Mouse (Mus musculus) embryonic fibroblast, embryonic 13.5 days (primary cell): ENCODE measurements around the gene Mesp1.
"Not testable (repeated sequence)": the region's sequence is repeated elsewhere in the genome, so short reads cannot be mapped to it uniquely, and the experiment has no call there.

ENCODE experiments used
- CTCF ChIP-seq: IDR thresholded peaks from 2 replicates; pipeline ENCODE4 v1.5.1; 2011; ENCODE audit warnings: mild to moderate bottlenecking, control low read depth, low read length, moderate library complexity, borderline replicate concordance; ENCODE audit not compliant: insufficient read depth
- POLR2A ChIP-seq: IDR thresholded peaks from 2 replicates; pipeline ENCODE4 v1.6.1; 2011; ENCODE audit warnings: low read depth, mild to moderate bottlenecking, control low read depth, low read length, moderate library complexity

GRCm38 (mm10) chr7:79789812-79790211 lies 3.8 kb downstream of the Mesp1 start:
- TF ChIP-seq CTCF, POLR2A: not testable (repeated sequence)
